In the genomic region with DNA sequence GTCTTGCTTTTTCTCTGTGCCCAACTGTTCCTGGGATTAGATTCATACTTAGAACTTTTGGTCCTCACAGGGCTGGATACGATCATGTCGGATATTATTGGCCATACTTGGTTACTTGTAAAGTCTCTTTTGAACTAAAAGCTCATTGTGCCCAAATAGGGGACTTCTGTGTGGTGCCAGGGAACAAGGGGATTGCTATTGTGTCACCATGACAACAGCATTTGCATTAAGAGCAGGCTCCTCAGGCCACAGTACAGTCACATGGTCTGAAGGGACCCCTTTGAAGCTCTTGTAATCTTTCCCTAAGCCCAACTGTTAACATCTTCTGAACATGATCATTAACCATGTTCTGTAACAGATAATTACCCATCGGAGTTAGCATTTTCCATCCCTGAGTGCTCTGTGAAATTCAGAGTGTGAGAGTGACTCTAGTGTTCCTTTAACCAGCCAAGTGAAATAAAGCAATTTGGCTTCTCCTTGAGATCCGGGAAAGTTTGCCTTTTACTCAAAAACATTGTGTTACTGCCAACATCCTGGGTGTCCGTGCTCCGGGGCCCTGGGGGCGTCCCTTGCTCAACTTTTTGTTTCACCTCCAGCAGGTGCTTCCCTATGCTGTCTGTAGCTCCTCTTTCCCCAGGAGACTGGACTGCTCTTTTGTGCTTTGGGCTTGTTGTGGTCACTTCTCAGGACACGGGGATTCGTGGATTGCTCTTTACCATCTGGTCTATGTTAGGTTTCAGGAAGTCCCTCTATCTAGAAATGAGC, we compare ENCODE assay signal across 13 mouse cellular contexts.
DNase-seq lines count a peak whose midpoint lies in the region; ATAC-seq and TF ChIP-seq lines count a peak whose summit lies in the region.
"Had no signal": no experiment of that assay in that cellular context is flagged by ENCODE, and none has a peak within 500 bp of the region (broad histone marks: within the 10 kb centered on the region; RNA-seq: fewer than 3 reads in every experiment).

No protein-coding gene starts in this region.

- H3K27ac ChIP-seq in gastrocnemius, adult 2 months = peak overlapping the region; percentile 20; the same call in 1 of the 2 replicates
- H3K27ac ChIP-seq in forebrain, embryonic 12.5 days = peak overlapping the region; percentile 51; the same call in 1 of the 2 replicates
- 0 out of 2 replicates have a peak overlapping the region, but pooled peaks have one; percentile 14 for H3K27ac ChIP-seq in hindbrain, embryonic 15.5 days (replicated peaks)
- H3K27ac ChIP-seq: embryonic facial prominence, embryonic 12.5 days; heart, embryonic 13.5 days had no signal

- TF ChIP-seq CTCF in gastrocnemius, adult 2 months (IDR thresholded peaks at IDR 0.05) = no peak

- H3K36me3 ChIP-seq in forebrain, embryonic 12.5 days (replicated peaks) = no peaks in the 10 kb centered on the region
- H3K36me3 ChIP-seq in hindbrain, embryonic 15.5 days = no peaks in the 10 kb centered on the region
- H3K36me3 ChIP-seq: embryonic facial prominence, embryonic 12.5 days; heart, embryonic 13.5 days had no signal

- peaks cover 36% of the 10 kb centered on the region for H3K4me1 ChIP-seq in forebrain, embryonic 12.5 days
- peaks cover 15% of the 10 kb centered on the region for H3K4me1 ChIP-seq in hindbrain, embryonic 15.5 days (replicated peaks)
- H3K4me1 ChIP-seq: embryonic facial prominence, embryonic 12.5 days; heart, embryonic 13.5 days had no signal

- WGBS in forebrain, embryonic 12.5 days = 17% methylated on average over 9 of the region's 9 CpGs
- WGBS in hindbrain, embryonic 15.5 days = 14% methylated on average over 9 of the region's 9 CpGs

- no peak overlapping the region for H3K9ac ChIP-seq in forebrain, embryonic 12.5 days
- H3K9ac ChIP-seq in hindbrain, embryonic 15.5 days = no peak overlapping the region
- H3K9ac ChIP-seq: embryonic facial prominence, embryonic 12.5 days; heart, embryonic 13.5 days had no signal

- peak; percentile 93 for ATAC-seq in forebrain, embryonic 12.5 days (ENCODE audit: low FRiP score)
- ATAC-seq in hindbrain, embryonic 15.5 days (ENCODE audit: low FRiP score, low read depth) = peak; percentile 79; the same call in 1 of the 2 replicates

- H3K4me2 ChIP-seq in forebrain, embryonic 12.5 days = peak overlapping the region; percentile 6; the same call in 1 of the 2 replicates
- H3K4me2 ChIP-seq in hindbrain, embryonic 15.5 days = no peak overlapping the region
- H3K4me2 ChIP-seq: embryonic facial prominence, embryonic 12.5 days; heart, embryonic 13.5 days had no signal

- DNase-seq in gastrocnemius, adult 2 months = no peak
- DNase-seq in gastrocnemius, postnatal 14 days = no peak
- DNase-seq in neural tube, embryonic 10.5 days (ENCODE audit: extremely low spot score, low spot score) = peak; percentile 25
- DNase-seq in urinary bladder, postnatal 4 days (ENCODE audit: low spot score in 2 of 2) = no peak
- no peak for DNase-seq in ovary, postnatal 14 days (ENCODE audit: low spot score)
- no peak for DNase-seq in right cerebral cortex, postnatal 25 days
- DNase-seq: left cerebral cortex, postnatal 4 days; lung, postnatal 10 days had no signal

- H3K4me3 ChIP-seq in gastrocnemius, adult 2 months = no peak overlapping the region
- H3K4me3 ChIP-seq in forebrain, embryonic 12.5 days (replicated peaks) = no peak overlapping the region
- H3K4me3 ChIP-seq in hindbrain, embryonic 15.5 days = no peak overlapping the region
- H3K4me3 ChIP-seq: embryonic facial prominence, embryonic 12.5 days; heart, embryonic 13.5 days; myocyte had no signal

- H3K27me3 ChIP-seq in forebrain, embryonic 12.5 days = no peaks in the 10 kb centered on the region
- no peaks in the 10 kb centered on the region for H3K27me3 ChIP-seq in hindbrain, embryonic 15.5 days
- H3K27me3 ChIP-seq: embryonic facial prominence, embryonic 12.5 days; heart, embryonic 13.5 days had no signal

- intact Hi-C loops in gastrocnemius, adult 2 months (cut with DNase I) = no loop called here
- intact Hi-C loops in gastrocnemius, postnatal 14 days (cut with DNase I; ENCODE audit: low total_unique reads) = no loop called here

- no peaks in the 10 kb centered on the region for H3K9me3 ChIP-seq in forebrain, embryonic 12.5 days
- H3K9me3 ChIP-seq in hindbrain, embryonic 15.5 days = no peaks in the 10 kb centered on the region
- H3K9me3 ChIP-seq: embryonic facial prominence, embryonic 12.5 days; heart, embryonic 13.5 days had no signal
